Mouse (Mus musculus): Measurements from ENCODE around the gene Cuedc2. TPM values are rescaled to one million over a fixed set of nuclear protein-coding genes. Genes with fewer than 3 reads are reported as not detected.
A peak's percentile ranks its signal among the peaks of the same experiment; 100 is the strongest.

The Cuedc2 gene
- polyA plus RNA-seq, 1 experiment from 2014 or later = 152 TPM

DNA sequence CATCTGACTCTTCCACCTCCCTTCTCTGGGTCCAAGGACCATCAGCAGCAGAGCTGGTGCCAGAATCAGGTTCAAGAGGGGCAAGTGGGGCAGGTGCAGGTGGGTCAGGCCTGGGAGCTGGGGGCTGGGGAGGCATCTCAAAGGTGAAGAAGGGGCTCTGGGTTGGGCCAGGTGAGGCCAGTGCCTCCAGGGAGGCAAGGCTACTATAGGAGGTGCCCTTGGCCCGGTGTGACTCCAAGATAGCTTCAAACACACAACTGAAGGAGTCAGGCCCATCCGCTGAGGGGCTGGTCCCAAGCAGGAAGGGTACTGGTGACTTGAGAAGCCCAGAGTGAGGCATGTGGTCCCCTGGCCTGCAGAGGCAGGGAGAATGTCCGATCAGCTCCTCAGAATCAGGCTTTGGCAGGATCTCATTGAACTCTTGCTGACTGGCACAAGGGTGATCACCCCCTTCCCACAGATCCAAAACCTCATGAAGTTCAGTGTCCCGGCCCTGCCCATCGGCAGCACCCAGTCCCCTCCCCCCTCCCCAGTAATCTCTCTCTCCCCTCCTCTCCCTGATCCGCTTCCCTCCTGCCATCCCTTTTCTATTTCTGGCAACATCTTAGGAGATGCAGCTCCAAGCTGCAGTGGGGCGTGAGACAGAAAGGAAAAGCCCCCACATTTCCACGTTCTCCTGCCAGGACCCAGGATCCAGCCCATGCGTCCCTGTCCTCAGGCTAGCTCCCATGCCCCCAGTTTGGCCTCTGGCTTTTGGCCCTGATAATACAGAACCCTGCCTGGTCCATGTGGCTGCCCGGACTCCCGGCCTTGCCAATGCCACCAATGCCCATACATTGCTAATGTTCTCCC is 16.1 kb downstream of the Cuedc2 start:
- DNase-seq (ENCODE audit: low spot score) = no peak

DNA sequence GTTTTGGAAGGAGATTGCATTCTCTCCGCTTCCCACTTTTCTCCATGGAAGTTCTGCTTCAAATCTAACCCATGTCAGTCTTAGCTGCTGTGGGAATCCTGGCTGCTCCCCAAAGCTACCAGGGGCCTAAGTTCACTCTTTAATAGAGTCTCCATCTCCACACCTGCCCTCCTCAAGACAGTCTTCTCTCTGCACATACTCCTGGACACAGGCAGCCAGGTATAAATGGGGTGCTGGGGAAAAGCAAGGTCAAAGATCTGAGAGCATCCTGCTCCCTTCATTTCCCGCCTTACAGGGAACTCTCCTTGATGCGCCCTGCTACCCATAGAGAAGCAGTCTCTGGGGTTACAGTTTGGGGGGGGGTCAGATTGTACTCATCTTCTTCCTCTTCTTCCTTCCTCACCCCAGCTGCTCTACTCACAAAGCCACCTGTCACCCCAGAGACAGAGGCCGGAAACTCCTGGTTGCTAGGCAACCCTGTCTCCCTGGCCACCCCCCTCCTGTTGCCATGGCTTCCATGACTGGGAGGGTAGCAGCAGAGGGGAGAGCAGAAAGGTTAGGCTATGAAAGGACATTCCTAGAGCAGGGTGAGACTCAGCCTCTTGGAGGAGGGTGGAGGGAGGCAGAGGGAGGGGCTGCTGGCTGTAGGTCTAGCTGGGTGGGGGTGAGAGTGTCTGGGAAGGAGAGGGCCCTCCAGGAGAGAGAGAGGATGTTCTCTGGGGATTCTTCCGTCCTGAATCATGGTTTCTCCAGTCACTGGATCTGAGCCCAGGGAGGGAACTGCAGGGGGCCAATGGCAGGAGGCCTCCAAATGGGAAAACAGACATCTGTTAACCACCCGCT is 17.2 kb downstream of the Cuedc2 start:
- peak; percentile 74 for DNase-seq (ENCODE audit: low spot score)

DNA sequence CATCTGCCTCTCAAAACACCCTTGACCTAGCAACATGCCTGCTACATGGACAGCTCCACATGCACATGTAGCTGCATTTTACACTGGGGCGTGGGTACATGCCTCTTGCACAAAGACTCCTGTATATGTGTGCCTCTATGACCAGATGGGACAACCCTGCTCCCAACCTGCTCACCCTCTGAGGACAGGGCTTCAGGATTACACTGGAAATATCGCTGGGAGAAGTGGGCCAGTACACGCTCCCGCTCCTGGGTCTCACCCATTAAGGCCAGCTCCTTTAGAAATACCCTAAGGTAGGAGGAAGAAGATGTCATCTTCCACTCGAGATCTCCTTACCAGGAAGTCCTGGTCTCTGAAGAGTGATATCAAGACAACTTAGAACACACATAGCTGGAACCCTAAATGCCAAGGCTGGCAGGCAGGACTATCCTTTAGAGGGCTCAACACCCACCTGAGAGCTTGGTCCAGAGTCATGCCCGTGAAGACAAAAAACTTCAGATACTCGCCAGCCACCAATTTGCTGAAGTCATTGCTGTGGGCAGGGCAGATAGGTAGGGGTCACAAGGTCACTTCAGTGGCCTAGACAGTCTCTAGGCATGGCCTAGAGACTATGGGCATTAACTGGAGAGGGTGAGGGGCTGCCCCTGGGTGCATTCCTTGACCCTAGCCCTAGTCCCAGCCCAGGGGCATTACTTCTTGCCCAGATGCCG is 18.3 kb downstream of the Cuedc2 start:
- no peak for DNase-seq (ENCODE audit: low spot score)

DNA sequence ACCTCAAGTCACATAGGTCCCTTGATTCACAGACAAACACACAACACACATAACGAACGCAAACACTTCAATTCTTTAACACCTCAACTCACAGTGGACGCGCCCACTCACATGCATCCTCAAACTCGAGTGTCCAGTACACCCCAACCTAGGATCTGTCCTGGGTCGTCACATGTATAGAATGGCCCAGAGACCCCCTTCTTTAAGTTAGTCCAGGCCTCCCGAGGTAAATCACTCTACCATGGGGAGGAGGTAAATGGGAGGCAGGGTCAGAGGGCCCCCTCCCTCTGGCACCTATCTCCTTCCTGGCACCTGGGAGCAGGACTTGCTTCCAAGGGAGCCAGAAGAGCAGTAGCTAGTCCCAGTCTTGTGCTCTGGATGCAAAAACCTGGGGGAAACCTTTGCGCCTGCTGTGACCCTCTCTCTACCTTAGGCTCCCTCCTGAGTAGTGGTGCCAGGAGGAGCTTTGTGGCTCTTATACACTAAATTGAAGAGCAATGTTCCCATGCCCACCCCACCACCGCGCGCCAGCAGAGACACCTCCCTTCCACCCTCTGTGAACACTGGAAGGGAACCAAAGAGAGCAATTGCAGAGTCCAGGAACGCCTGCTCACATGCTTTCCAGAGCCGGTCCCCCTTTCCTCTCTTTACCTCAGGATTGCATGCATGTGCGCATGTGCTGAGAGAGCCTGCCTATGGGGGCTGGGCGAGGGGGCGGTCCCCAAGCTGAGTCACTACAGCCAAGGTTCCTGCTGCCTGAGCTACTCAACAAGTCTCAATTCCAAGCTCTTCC is 19.7 kb downstream of the Cuedc2 start:
- DNase-seq (ENCODE audit: low spot score) = no peak

DNA sequence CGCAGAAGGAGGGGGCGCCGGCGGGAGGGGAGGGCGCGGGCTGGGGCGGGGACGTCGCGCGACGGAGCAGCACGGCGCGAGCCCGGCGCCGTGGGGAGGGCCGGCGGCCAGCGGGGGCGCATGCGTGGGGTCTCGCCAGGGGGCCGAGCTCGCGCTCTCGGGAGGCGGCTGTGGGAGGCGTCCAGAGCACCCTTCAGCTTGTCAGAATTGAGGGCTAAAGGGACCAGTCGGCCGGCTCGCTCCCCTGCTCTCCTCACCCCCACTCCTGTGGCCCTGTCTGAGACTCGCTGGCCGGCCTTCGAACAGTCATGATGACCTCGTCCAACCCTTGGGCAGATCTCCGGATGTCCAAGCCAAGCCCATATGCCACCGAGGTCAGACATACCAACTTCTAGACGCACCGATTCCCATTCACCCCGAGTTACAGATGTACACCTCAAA is 20.5 kb downstream of the Cuedc2 start:
- DNase-seq (ENCODE audit: low spot score) = no peak

DNA sequence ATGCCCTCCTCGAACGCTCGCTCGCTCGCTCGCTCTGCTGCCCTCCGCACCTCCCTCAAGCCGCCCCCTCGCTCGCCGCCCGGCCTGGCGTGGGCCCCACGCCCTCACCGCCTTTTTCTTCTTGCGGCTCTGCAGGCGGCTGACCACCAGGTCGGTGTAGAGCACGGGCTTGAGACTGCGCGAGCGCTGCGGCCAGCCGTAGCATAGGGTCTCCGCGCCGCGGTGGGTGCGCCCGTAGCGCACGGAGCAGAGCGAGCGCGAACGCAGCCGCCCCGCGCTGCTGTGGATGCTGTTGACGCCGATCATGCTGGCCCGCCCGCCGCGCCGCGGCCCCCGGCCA is 21.0 kb downstream of the Cuedc2 start:
- DNase-seq (ENCODE audit: low spot score) = no peak

DNA sequence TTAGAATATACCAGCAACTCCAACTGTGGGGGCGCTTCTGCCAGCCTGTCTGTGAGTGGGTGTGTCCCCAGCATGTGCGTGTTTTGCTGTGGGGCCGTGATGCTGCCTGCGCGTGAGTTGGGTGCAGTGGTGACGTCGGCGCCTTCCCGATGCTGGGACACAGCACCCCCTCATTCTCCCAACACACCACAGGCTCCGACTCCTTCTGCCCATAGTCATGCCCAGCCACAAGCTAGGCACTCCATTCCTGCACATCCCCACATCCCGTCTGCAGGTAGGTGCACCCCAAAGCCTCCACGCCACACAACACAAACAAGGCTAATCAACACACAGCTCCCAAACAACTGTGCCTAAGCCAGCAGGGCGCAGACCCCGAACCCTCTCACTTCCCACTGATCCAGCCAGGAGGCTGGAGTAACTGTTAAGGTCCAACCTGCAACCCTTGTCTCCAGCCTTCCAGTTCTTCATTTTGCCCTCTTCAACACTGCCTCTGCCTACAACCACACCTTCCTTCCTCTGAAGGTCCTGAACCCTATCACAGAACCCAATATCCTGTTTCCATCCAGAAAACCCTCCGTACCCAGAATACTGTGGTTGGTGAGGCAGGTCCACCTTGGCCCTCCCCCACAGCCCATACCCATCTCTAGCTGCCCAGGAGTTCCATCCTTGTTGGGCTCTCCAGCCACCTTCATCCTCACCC is 21.5 kb downstream of the Cuedc2 start:
- no peak for DNase-seq (ENCODE audit: low spot score)

DNA sequence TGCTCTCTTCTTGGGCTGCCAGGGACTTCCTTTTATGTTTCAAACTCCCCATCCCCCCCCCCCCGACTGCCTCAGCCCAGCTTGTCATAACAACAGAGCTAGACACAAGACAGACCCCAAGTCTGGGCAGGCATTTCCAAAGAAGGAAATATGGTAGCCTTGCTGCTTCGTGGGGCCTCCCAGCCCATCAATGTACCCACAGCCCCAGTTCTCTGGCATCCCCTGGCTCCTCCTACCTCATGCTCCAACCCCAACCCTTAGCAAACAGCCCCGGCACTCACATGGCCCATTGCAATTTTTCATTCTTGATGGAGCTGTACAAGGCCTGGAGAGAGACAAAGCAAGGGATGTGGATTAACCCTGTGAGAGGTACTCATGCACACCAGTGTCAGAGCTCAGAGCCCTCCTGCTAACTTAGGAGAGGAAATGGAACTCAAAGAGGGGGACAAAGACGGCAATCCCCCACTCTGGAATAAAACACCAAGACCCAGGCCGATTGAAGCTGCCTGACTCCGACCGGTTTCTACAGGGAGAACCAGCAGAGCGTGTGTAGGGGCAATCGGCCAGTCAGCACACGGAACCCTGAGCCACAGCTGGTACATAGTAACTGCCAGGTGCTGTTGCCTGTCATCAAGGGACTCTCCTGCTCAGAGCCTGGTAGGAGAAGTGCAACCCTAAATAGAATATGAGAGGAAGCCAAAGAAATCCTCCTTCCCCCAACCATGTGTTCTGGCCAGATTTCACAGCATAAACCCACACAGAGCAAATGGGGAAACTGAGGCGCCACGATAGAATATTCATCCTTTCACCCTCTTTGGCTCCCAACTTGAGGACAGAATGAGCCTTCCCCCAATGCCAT is 22.5 kb downstream of the Cuedc2 start:
- no peak for DNase-seq (ENCODE audit: low spot score)

DNA sequence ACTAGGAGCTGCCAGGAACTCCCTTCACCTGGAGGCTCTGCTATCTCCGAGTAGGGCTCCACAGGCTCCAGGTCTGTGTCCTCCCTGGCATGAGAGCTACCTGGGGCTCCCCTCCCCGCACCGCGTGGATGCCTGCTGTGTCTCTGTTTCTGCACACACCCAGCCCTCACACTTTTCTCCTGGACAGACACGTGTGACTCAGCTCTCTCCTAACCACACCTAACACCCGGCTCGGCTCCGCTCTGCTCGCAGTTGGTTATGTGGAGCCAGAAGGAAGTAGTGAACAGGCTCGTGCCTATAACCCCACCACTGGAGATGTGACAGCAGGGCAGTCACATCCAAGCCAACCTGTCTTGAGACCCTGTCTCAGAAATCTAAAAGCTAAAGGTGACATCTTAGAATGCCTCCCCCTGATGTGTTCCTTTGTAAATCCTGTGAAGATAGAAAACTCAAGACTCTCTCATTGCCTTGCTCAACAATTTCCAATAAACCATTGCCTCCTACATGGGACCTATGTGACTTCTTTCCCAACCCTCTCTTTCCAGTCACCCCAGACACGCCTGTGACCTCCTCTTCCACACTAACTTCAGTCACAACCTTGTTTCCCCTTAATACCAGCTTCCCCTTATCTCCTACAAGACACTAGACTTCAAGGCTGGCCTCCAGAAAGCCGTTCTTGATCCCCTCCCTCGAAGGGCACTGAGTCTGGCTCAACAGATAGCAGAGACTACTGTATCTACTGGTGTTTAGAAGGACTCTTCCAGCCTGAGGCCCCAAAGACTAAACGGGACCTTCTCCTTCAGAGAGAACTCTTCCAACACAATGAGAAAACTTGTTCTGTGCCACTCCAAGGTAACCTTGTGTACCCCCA is 23.4 kb downstream of the Cuedc2 start:
- no peak for DNase-seq (ENCODE audit: low spot score)

DNA sequence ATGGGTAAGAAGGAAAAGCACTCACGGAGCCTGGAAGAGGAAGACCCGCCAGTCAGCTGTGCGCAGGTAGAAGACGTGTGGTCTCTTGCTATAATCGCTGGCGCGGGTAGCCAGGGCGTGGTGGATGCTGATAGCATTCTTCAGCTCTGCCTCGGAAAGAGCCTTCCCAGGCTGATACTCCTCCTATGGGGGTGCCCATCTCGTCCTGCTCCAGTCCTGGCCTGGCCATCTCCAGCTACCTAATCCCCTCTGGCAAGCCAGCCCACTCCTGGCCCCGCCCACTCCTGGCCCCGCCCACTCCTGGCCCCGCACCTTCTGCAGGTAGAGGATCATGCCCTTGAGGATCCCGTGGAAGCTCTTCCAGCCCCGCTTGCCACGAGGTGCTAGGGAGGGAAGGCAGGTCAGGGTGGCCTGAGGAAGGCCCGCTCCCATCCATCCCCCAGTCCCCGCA is 24.3 kb downstream of the Cuedc2 start:
- DNase-seq (ENCODE audit: low spot score) = no peak

DNA sequence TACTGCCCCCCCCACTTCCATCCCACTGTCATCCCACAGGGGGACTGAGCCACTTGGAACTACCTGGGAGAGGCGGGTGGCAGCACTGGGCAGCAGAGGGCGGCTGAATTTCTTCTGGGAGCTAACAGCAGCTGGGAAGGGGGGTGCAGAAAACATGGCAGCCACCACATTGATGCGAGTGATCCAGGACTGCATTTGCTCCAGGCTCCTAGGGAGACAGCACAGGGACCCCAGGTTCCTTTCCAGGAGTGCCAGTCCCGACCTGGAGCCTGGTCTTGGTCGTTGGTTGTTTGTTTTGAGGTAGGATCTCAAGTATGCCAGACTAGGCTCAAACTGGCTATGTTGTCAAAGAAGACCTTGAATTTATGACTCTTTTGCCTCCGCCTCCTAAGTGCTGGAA is 24.9 kb downstream of the Cuedc2 start:
- no peak for DNase-seq (ENCODE audit: low spot score)

DNA sequence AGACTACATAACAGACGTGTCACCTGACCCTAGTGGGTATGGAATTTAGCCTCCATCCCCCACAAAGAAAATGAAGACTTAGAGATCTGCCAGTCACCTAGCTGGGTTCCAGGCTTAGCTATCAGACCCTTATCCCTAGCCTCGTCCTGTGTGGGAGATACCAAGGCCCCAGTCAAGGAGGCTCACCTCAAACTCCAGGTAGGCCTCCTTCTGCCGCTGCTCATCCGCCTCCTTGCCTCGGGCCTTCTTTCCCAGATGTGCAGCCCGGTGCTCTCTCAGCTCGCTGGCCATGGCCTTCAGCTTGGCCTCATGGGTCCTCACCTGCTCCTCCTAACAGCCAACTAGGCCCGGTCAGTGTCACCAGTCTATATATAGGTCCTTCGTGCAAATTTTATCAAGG is 25.4 kb downstream of the Cuedc2 start:
- DNase-seq (ENCODE audit: low spot score) = no peak

DNA sequence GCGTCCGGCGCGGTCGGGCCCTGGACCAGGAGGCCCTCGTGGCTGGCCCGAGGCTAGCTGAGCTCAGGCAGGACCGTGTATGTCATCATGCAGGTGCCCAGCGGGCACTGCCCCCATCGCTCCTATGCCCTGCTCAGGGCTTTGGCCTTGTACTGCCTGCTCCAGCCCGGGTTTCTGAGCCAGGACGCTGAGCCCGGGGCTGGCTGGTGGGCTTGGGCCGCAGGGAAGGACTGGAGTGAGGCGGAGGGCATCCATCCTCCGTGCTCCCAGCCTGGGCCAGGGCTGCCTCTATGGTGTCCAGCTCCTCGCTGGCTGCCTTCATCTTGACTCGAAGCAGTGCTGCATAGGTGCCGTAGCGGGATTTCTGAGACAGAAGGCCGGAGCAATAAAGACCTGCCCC is 25.9 kb downstream of the Cuedc2 start:
- DNase-seq (ENCODE audit: low spot score) = no peak

DNA sequence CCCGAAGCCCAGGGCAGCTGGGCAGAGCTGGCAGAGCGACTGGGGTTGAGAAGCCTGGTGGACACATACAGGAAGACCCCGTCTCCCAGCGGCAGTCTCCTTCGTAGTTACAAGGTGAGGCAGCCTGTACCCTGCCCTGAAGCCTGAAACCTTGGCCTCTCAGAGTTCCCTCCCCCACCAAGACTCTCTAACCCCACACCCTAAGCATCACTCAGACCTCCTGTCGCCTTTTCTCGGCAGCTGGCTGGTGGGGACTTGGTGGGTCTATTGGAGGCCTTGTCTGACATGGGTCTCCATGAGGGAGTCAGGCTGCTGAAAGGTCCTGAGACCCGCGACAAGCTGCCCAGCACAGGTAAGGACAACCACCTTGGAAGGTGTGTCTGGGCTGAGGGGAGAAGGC is 27.2 kb downstream of the Cuedc2 start:
- no peak for DNase-seq (ENCODE audit: low spot score)

DNA sequence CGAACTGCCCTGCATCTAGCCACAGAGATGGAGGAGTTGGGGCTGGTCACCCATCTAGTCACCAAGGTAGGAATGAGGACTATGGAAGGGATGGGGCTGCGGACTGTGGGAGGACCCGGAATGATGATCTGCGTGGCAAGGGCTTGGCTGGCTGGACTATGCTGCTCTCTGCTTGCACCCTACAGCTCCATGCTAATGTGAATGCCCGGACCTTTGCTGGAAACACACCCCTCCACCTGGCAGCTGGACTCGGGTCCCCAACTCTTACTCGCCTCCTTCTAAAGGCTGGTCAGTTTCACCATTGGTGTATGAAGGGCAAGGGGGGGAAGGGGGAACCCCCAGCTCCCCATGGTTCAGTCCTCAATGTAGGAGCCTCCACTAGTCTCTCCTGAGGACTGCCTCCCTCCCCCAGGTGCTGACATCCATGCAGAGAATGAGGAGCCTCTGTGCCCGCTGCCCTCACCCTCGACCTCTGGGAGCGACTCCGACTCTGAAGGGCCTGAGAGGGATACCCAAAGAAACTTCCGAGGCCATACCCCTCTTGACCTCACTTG is 28.1 kb downstream of the Cuedc2 start:
- DNase-seq (ENCODE audit: low spot score) = no peak

DNA sequence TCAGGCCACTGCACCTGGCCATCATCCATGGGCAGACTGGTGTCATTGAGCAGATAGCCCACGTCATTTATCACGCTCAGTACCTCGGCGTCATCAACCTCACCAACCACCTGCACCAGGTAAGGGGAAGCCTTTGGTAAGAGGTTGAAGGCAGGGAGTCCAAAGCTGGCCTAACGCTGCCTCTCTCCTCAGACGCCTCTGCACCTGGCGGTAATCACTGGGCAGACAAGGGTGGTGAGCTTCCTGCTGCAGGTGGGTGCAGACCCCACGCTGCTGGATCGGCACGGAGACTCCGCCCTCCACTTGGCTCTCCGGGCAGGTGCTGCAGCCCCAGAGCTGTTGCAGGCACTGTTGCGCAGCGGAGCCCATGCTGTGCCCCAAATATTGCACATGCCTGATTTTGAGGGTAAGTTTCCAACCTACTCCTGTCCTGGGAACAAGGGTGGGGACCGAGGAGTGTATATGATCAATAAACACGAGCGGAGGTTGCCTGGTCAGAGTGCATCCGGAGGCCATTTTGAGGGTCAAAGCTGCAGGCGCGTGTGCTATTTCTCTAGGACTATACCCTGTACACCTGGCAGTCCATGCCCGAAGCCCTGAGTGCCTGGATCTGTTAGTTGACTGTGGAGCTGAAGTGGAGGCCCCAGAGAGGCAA is 28.7 kb downstream of the Cuedc2 start:
- no peak for DNase-seq (ENCODE audit: low spot score)

DNA sequence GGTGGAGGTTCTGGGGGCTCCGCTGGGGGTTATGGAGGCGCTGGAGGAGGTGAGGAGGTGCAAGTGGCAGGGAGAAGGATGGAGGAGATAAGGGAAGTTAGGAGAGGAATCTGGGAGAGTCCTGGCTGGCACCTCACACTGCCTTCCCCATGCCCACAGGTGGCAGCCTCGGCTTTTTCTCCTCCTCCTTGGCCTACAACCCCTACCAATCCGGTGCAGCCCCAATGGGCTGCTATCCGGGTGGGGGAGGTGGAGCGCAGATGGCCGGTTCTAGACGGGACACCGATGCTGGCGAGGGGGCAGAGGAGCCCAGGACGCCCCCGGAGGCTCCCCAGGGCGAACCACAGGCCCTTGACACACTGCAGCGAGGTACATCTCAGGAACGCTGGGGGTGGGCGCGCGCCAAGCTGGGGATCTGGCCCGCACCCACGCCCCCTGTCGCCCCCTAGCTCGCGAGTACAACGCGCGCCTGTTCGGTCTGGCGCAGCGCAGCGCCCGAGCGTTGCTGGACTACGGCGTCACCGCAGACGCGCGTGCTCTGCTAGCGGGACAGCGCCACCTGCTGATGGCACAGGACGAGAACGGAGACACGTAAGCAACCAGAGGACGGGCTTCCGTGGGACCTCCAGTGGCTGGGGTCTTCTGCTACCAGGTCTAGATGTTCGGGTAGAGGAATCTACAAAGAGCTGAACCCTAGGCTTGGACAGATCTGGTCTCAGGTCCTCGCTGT is 29.6 kb downstream of the Cuedc2 start:
- peak; percentile 89 for DNase-seq (ENCODE audit: low spot score)

Measured in thymus, postnatal 0 days (tissue).